Mouse (Mus musculus) right cerebral cortex, postnatal 4 days (tissue): Measurements from ENCODE around the gene Ddx41.
A peak's percentile ranks its signal among the peaks of the same experiment; 100 is the strongest.

ENCODE experiments used
- DNase-seq: peaks from one replicate; pipeline ENCODE4 v3.0.0-alpha.2; 2022

Gene Ddx41

DNA sequence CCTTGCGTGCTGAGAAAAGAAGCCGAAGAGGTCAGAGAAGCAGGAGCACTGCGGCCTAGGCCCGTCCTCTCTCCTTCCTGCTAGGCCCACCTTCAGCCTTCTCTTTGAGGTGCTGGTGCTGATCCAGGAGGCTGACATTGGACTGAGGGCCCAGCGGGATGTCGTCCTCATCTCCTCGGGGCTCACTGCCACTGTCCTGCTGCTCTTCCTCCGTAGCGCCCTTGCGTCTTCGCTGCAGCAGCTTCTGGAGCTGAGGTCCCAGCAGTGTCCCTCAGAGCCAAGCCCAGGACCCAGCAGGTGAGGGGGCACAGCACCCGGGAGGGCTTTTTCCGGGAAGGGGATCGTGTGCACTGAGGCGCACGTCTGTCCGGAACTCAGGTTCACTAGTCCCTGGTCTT is 663 bp downstream of the Ddx41 start:
- DNase-seq = no peak

- DNase-seq = no peak
Measured at GRCm38 (mm10) chr13:55535191-55535590, 1.3 kb downstream of the Ddx41 start.

DNA sequence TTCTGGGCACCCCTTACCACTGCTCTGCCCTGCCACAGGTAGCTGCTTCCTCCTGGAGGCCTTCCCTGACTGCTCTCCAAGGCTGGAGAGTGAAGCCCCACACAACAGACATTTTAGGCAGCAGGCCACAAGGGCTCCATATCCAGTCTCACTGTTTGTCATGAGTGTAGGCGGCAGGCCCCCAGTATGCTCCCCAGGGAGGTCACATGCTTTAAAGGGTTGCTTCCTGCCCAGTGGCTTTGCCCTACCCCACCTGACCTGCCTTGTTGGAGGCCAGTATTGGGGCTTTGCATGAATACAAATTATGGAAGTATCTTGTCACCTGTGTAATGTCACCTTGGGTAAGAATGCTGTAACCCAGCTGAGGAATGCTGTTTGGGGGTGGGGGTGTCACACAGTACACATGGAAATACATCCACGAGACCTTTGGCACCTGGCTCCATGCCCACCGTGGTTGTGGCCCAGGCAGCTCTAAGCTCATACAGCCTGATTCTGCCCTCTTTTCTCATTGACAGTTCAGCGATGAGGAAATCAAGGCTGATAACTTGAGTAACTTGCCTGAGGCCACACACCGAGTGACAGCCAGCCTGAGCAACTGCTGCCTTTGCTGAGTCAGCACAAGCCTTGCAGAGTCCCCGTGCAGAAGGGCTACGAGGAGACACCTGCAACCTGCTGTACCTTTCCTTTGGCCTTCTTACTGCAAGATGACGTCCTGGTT is 7.1 kb downstream of the Ddx41 start, which contains the start of gene Dok3:
Gene Dok3, minus strand, starts transcription at position 99 of the 718 bp plus-strand sequence.
- DNase-seq = no peak

- DNase-seq = no peak
Measured at GRCm38 (mm10) chr13:55527834-55528772, 8.4 kb downstream of the Ddx41 start.

DNA sequence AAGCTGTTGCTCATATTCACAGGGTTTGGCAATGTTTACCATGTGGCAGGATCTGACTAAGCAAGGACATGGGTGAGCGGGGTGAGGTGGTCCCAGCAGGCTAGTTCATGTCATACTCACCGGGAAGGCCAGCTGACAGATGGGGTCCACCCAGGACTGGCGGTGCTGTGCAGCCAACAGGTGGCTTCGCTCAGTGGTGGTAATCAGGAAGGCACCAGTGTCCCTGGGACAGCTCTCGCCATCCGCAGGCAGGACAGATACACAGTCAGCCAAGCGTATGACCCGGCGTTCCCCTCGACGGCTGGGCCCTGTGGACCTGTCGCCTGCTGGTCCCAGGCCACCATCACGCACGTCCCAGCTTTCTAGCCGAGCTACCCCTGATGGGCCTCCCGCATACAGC is 9.2 kb downstream of the Ddx41 start:
- no peak for DNase-seq

DNA sequence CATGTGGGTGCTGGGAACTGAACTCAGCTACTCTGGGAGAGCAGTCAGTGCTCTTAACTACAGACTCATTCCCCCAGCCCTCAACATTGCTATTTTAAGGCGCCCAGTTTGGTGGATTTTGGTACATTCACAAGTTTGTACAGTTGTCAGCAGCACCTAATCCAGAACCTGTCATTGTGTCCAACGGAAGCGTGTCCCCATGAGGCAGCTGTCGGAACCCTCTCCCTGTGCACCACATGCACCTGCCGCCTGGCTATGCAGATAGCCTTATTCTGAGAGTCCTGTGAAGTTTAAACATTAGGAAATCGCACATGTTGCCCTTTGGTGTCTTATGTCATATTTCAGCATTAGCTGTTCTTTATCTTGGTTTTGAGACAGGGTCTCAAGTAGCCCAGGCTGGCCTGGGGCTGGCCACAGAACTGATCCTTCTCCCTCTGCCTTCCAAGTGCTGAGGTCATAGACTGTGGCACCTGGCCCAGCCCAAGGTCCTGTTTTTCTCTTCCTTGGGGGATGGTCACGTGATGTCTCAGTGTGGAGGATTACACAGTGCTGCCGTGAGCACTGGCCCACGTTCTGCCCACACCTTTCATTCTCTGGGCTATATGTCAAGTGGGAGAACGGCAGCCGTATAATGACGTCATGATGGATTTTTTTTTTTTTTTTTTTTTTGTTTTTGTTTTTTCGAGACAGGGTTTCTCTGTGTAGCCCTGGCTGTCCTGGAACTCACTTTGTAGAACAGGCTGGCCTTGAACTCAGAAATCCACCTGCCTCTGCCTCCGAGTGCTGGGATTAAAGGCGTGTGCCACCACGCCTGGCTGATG is 10.5 kb downstream of the Ddx41 start:
- no peak for DNase-seq

DNA sequence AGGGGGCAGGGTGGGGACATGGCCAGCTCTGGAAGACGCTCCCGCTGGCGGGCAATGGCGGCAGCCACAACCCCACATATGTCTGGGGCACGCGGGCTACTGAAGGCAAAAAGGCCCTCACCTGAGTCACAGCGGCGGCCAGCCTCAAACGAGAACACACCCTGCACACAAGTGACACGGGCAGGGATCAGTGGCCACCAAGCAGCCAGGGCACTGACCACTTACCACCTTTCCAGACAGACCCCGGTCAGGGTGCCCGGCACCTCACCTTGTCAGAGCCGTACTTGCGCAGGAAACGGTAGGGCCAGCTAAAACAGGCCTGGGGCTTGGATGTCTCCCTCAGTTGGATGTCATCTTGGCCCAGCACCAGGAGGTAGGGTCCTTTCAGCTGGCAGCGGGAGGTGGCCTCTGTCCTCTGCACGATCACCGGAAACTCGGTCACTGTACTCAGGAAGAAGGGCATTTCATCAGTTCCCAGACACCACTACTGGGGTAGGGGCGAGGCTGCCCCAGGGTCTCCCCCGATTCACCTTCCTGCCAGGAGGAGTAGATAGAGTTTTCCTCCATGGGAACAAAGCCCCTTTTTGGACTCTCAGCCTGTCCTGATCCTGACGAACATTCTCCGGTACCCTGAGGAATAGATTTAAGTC is 12.4 kb downstream of the Ddx41 start:
- no peak for DNase-seq

DNA sequence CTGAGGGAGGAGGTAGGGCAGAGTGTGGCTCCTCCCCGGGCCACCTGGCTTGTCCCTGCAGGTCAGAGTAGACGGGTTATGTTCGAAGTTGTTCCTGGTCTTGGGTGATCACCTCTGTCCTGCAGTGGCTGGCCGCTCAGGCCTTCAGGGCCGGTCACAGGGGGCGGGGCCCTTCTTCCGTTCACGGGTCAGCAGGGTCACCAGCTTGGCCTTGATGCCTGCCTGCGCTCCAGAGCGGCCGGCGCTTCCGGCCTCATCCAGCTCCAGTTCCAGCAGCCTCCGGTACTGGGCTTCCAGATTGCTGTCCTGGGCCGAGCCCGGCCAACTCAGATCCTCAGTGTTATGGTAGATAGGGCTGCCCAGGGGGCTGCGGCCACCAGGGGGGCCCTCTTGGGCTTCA is 13.2 kb downstream of the Ddx41 start:
- no peak for DNase-seq

DNA sequence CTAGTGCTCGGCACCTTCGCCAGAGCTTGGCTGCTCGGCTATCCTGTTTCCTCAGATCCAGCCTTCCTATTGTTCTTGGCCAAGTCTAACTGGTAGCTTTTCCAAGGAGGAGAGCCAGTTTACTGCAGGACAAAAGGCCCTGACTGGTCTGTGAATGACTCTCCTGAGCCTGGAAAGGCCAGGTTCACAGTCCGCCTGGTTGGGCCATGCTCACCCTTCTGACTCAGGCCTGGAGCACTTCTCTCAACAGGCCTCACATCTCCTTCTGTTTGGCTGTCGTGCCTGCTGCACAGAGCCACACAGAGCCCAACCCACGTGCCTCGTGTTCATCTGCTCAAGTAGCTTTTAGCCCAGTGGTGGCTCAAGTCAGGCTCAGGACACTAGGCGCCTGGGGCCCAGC is 13.7 kb downstream of the Ddx41 start:
- no peak for DNase-seq

GRCm38 (mm10) chr13:55519606-55520005 is 16.9 kb downstream of the Ddx41 start:
- no peak for DNase-seq

DNA sequence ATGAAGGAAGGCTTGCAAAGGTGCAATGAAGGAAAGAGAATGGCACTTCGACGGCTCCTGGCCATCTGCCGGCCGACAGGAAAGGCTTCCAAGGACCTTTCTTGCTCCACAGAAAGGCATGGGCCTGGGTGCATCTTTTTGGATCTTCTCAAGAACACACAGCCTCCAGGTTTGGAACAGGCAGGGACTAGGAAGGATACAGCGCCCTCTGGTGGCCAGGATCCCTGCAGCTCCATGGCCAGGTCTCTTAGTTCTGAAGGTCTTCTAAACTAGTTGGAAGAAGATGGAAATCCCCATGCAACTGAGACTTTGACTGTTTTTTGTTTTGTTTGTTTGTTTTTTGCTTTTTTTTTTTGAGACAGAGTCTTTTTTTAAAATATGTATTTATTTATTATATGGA is 19.5 kb downstream of the Ddx41 start:
- DNase-seq = peak; percentile 98

GRCm38 (mm10) chr13:55513828-55514227 is 22.6 kb downstream of the Ddx41 start:
- DNase-seq = no peak

DNA sequence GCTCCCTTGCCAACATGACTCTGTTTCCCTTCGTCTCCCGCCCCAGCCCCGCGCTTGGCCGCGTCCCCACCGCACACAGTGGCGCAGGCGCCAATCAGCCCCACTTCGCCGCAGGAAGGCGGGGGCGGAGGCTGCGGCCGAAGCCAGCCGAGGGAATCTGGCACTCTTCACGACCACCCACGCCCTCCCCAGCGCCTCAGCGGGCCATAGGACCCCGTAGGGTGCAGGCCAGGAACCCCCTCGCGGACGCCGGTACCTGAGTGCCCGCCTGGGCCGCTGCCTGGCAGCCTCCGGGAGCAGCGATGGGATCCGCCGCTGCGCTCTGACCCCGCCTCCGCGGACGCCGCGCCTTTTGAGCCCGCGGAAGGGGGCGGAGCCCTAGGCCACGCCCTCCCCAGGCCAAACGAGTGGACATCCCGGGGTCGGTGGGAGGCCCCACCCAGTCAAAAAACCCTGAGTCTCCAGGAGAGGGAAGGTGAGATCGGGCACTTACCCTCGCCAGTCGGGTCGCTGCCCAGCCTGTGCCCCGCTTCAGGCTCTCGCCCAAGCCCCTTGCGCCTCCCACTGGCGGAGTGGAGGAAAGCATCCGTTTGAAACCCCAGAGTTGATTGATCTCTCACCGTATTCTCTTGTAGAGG is 23.2 kb downstream of the Ddx41 start, which contains the start of gene Pdlim7:
Gene Pdlim7, minus strand, starts transcription at position 566 of the 638 bp plus-strand sequence.
- peak; percentile 86 for DNase-seq

DNA sequence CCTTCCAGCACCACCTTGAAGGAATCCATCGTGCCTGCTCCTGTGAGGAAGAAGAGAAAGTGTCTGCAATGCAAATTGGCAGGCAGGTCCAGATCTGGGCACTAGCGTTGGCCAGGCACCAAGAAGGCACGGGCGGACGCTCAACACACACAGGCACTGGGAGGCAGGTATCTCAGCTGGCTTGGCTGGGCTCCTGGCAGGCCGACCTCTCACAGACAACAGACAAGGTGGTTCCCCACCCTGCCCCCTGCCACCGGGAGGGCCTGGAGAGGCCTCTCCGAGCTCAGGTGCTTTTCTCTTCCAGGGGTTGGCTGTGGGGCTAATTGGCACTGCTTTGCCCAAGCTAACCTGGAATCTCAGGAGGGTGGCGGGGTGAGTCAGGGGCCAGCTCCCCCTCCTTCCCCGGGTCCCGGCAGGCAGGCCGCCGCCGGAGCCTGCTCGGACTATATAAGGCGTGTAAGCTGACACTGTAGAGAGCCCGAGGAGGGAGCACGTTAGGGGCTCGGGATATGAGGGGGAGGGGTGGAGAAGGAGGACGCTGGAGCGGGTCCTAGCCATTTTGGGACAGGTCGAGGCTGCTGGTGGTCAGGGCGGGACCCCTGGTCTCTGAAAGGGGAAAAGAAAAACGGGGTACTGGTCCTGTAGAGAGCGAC is 24.0 kb downstream of the Ddx41 start:
- DNase-seq = peak; percentile 43

GRCm38 (mm10) chr13:55511492-55511861 is 25.0 kb downstream of the Ddx41 start:
- no peak for DNase-seq

DNA sequence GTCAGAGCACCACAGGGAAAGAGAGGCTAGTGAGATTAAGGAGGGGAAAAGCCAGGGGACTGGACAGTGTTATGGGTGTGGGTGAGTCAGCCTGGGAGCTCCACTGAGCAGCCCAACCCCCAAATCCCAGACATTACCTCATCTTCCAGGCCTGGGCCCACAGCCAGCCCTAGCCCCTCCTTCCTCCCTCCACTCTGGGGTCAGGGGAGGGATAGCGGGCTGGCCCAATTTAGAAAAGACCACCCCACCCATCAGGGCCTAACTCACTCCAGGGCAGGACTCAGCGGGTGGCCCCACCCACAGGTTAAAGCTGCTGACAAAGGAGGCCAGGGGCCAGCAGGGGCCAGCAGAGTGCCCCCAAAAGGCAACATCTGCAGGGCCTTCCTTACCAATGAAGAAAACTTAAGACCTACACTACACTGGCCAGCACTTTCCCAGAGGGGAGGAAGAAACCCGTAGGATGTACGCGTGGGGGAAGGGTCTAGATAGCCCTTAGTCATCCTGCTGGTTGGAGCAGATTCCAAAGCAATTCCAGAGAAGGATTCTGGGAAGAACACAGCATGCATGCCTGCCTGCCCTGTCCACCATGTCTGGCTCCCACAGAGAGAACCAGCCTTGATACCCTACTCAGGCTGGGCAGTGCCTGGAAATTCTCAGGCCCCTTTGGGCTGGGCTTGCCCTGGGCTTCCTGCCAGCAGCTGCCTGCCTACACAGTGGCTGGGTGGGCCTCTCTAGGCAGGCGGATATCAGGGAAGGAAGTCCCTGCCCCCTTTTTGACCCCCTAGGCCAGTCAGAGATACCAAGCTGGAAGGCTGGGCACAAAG is 25.6 kb downstream of the Ddx41 start:
- peak; percentile 41 for DNase-seq

DNA sequence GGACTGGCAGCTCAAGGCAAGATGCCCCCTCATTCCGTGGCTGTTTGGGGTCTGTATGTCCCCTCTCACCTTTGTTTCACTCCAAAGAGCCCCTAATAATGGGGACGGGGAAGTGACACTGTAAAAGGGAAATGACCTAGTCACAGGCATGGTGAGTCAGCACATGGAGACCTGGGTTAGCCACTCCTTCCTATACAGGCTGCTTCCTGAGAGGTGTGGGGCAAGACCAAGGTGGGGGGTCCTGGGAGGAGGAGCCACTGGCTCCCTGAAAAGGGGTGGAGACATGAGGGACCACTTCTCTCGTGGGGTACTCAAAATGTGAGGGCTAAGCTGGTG is 26.2 kb downstream of the Ddx41 start:
- DNase-seq = no peak

DNA sequence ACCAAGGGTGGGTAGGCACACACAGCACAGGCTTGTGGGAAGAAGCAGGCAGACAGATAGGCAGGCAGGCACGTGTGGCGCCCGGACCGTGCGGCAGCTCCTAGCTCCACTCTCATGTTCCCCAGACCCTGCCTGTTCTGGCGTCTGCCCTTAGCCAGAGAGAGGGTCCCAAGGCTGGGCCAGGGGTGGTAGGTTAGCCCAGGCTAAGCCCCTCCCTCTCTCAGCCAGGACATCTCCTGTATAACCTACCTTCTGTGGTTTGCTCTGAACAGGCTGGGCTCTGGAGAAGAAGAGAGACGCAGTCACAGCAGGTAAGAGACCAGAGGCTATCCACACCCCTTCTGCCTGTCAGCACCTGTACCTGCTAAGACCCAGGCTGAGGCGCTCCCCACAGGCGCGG is 27.9 kb downstream of the Ddx41 start:
- no peak for DNase-seq

- DNase-seq = no peak
Measured at GRCm38 (mm10) chr13:55507877-55508276, 28.6 kb downstream of the Ddx41 start.

DNA sequence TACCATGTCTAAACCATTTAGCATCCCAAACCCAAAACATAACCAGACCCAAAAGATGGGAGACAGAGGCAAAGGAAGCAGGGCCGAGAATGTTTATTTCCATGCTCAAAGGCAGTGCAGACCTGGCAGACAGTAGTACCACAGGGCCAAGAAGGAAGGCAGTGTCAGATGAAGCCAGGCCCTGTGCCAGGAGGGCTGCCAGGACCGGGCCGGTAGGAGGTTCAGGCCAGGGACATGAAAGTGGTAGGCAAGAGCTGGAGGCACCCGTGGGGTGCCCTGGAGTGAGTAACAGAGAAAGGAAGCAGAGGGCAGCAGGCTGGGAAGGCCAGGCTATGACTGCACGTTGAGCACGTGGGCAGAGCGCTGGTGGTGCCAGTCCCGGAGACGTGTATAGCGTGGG is 29.8 kb downstream of the Ddx41 start:
- no peak for DNase-seq

- DNase-seq = no peak
Measured at GRCm38 (mm10) chr13:55505810-55506209, 30.6 kb downstream of the Ddx41 start.
